Mouse (Mus musculus): ENCODE data around the gene Olfr331. TPM values are rescaled to one million over a fixed set of nuclear protein-coding genes. Genes with fewer than 3 reads are reported as not detected.

Gene Olfr331
- polyA plus RNA-seq, 1 experiment from 2014 or later, result not detected

DNA sequence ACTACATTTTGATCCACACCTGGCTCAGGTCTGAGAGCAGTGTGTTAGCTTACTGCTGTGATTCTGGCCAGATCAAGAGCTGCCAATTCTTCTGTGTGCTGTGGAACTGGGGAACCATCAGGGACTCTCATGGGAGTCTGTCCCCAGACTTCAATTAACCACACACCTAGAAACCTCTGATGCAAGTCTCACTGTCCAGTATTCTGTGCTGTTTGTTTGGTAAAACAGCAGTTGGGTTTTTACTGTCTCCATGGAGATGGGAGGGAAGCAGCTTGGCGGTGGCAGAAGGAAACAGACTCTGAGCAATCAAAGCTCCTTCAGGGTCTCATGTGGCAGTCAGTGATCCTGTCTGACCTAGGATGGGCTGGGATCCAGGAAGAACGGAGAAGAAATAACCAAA is 9.9 kb downstream of the Olfr331 start, which contains the start of gene Olfr332:
TSS of gene Olfr332 (minus strand) at position 101 of the 400 bp plus-strand sequence.
- Histone ChIP-seq H3K4me1 (ENCODE audit: control insufficient read depth in 2 of 2, insufficient read depth in 2 of 2, low read length in 2 of 2) (no peaks in the 10 kb centered on the region), H3K9me3 (ENCODE audit: control insufficient read depth, low read length) (no peaks in the 10 kb centered on the region), H3K9ac (ENCODE audit: low read length) (no peak within 1 kb of the TSS), H3K4me3 (ENCODE audit: control insufficient read depth in 1 of 2, insufficient read depth in 1 of 2, low read depth in 1 of 2, low read length in 2 of 2) (no peak within 1 kb of the TSS), H3K27ac (replicated peaks in 1 of 2; ENCODE audit: control insufficient read depth in 1 of 2, insufficient read depth in 1 of 2, low read depth in 2 of 2, low read length in 2 of 2) (no peak within 1 kb of the TSS), H3K27me3 (ENCODE audit: control insufficient read depth, insufficient read depth, low read length) (no peaks in the 10 kb centered on the region), H3K4me2 (ENCODE audit: low read length) (no peak within 1 kb of the TSS), H3K36me3 (ENCODE audit: control insufficient read depth, insufficient read depth, low read length) (no peaks in the 10 kb centered on the region)
- ATAC-seq (ENCODE audit: insufficient number of reproducible peaks, insufficient read depth, low FRiP score, low read depth), result no peak
- 63% methylated on average over 2 of the region's 2 CpGs for WGBS

DNA sequence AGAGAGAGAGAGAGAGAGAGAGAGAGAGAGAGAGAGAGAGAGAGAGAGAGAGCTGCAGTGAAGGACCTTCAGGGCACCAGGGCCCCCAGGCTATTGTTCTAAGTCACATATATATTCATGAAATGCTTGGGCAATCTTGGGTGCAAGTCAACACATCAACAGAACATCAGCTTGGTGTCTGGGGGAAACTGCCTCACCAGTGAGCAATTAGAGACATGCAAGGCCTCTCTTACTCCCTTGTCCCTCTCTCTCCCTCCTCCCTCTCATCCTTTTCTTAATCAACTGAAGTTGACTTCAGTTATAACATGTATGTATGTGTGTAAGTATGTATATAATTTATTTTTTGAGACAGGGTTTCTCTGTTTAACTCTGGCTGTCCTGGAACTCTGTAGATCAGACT is 40.2 kb downstream of the Olfr331 start, which contains the start of gene Olfr30:
TSS of gene Olfr30 (minus strand) at position 101 of the 400 bp plus-strand sequence.
- H3K27me3 ChIP-seq (ENCODE audit: control insufficient read depth, insufficient read depth, low read length), result no peaks in the 10 kb centered on the region
- H3K27ac ChIP-seq (replicated peaks in 1 of 2; ENCODE audit: control insufficient read depth in 1 of 2, insufficient read depth in 1 of 2, low read depth in 2 of 2, low read length in 2 of 2), result no peak within 1 kb of the TSS
- H3K4me1 ChIP-seq (ENCODE audit: control insufficient read depth in 2 of 2, insufficient read depth in 2 of 2, low read length in 2 of 2), result no peaks in the 10 kb centered on the region
- H3K36me3 ChIP-seq (ENCODE audit: control insufficient read depth, insufficient read depth, low read length), result no peaks in the 10 kb centered on the region
- no peak within 1 kb of the TSS for H3K4me2 ChIP-seq (ENCODE audit: low read length)
- ATAC-seq (ENCODE audit: insufficient number of reproducible peaks, insufficient read depth, low FRiP score, low read depth), result no peak
- no peak within 1 kb of the TSS for H3K9ac ChIP-seq (ENCODE audit: low read length)
- H3K4me3 ChIP-seq (ENCODE audit: control insufficient read depth in 1 of 2, insufficient read depth in 1 of 2, low read depth in 1 of 2, low read length in 2 of 2), result no peak within 1 kb of the TSS
- H3K9me3 ChIP-seq (ENCODE audit: control insufficient read depth, low read length), result no peaks in the 10 kb centered on the region

DNA sequence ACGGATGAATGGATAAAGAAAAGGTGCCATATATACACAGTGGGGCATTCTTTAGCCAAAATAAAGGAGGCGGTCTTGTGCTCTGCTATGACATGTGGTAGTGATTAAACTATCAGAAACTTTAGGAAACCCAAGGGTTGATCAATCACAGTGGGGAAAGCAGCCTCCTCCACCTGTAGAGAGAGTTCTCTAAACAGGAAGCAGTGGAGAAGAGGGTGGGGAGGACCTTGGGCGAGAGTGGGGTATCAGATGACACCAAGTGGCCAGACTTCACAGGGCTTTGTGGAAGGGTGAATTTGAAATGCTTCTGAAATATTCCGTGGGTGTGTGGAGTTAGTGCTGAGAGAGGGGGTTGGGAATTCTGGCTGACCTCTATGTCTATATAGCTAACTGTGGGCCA is 48.8 kb downstream of the Olfr331 start:
- 0 out of 2 replicates have a peak, but pooled peaks cover 4% of the 10 kb centered on the region for H3K9me3 ChIP-seq (ENCODE audit: control insufficient read depth, low read length)

DNA sequence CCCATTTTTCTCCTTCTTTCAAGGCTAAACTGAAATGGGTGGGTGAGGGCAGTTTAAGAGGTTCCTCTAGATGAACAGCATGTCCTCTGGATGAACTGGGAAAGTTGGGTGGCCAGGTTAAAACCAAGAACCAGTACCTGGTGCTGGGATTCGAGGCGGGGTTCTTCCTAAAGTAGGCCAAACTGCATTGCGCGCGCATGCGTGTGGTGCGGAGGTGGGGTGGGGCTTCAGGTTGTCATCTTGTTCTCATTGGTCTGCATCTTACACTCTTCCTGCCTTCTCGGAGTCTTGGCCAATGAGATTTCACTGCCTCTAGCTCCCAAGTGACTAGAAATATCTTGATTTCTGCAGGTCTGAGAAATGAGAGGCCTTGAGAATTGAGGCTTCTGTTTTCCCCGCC is 49.6 kb downstream of the Olfr331 start, which contains the start of gene Lypd9:
TSS of gene Lypd9 (minus strand) at position 165 of the 400 bp plus-strand sequence.
- 93% methylated on average over 9 of the region's 9 CpGs for WGBS
- Histone ChIP-seq H3K9me3 (ENCODE audit: control insufficient read depth, low read length) (0 out of 2 replicates have a peak, but pooled peaks cover 7% of the 10 kb centered on the region), H3K36me3 (ENCODE audit: control insufficient read depth, insufficient read depth, low read length) (no peaks in the 10 kb centered on the region), H3K27ac (replicated peaks in 1 of 2; ENCODE audit: control insufficient read depth in 1 of 2, insufficient read depth in 1 of 2, low read depth in 2 of 2, low read length in 2 of 2) (no peak within 1 kb of the TSS), H3K4me1 (ENCODE audit: control insufficient read depth in 2 of 2, insufficient read depth in 2 of 2, low read length in 2 of 2) (no peaks in the 10 kb centered on the region), H3K27me3 (ENCODE audit: control insufficient read depth, insufficient read depth, low read length) (no peaks in the 10 kb centered on the region), H3K4me2 (ENCODE audit: low read length) (no peak within 1 kb of the TSS), H3K4me3 (ENCODE audit: control insufficient read depth in 1 of 2, insufficient read depth in 1 of 2, low read depth in 1 of 2, low read length in 2 of 2) (no peak within 1 kb of the TSS), H3K9ac (ENCODE audit: low read length) (no peak within 1 kb of the TSS)
- no peak for ATAC-seq (ENCODE audit: insufficient number of reproducible peaks, insufficient read depth, low FRiP score, low read depth)

More for the DNA sequence above, 48.8 kb downstream of the Olfr331 start:
- no peaks in the 10 kb centered on the region for H3K36me3 ChIP-seq (ENCODE audit: control insufficient read depth, insufficient read depth, low read length)
- no peaks in the 10 kb centered on the region for H3K4me1 ChIP-seq (ENCODE audit: control insufficient read depth in 2 of 2, insufficient read depth in 2 of 2, low read length in 2 of 2)
- H3K27me3 ChIP-seq (ENCODE audit: control insufficient read depth, insufficient read depth, low read length), result no peaks in the 10 kb centered on the region
- 49% methylated on average over 4 of the region's 4 CpGs for WGBS
- no peak for ATAC-seq (ENCODE audit: insufficient number of reproducible peaks, insufficient read depth, low FRiP score, low read depth)
- H3K9ac ChIP-seq (ENCODE audit: low read length), result no peak overlapping the region
- no peak overlapping the region for H3K4me2 ChIP-seq (ENCODE audit: low read length)
- no peak overlapping the region for H3K27ac ChIP-seq (replicated peaks in 1 of 2; ENCODE audit: control insufficient read depth in 1 of 2, insufficient read depth in 1 of 2, low read depth in 2 of 2, low read length in 2 of 2)
- no peak overlapping the region for H3K4me3 ChIP-seq (ENCODE audit: control insufficient read depth in 1 of 2, insufficient read depth in 1 of 2, low read depth in 1 of 2, low read length in 2 of 2)

Other genes with a start within 250 kb of the Olfr331 start
- not detected in 2 replicates for gene 4930438A08Rik, start 227.8 kb downstream of the Olfr331 start, polyA plus RNA-seq (2014; fragmentation: Nextera tagmentation; extraction: Ambion mirVana)
- gene Zfp692, start 195.5 kb downstream of the Olfr331 start, polyA plus RNA-seq (2014; fragmentation: Nextera tagmentation; extraction: Ambion mirVana), result 6.9 and 7.6 TPM in 2 replicates
- 33.9 and 38.4 TPM in 2 replicates for gene Zfp672, start 172.2 kb downstream of the Olfr331 start, polyA plus RNA-seq (2014; fragmentation: Nextera tagmentation; extraction: Ambion mirVana)
- 19.2 and 19.5 TPM in 2 replicates for gene Sh3bp5l, start 171.8 kb downstream of the Olfr331 start, polyA plus RNA-seq (2014; fragmentation: Nextera tagmentation; extraction: Ambion mirVana)
- gene Lypd8, start 123.5 kb downstream of the Olfr331 start, polyA plus RNA-seq (2014; fragmentation: Nextera tagmentation; extraction: Ambion mirVana), result not detected in 2 replicates
- not detected in 2 replicates for gene 1810065E05Rik, start 81.5 kb downstream of the Olfr331 start, polyA plus RNA-seq (2014; fragmentation: Nextera tagmentation; extraction: Ambion mirVana)
- not detected in 2 replicates for gene Gm12253, start 70.0 kb downstream of the Olfr331 start, polyA plus RNA-seq (2014; fragmentation: Nextera tagmentation; extraction: Ambion mirVana)
- not detected in 2 replicates for gene Lypd9, start 49.6 kb downstream of the Olfr331 start, polyA plus RNA-seq (2014; fragmentation: Nextera tagmentation; extraction: Ambion mirVana)
- gene Olfr30, start 40.3 kb downstream of the Olfr331 start, polyA plus RNA-seq (2014; fragmentation: Nextera tagmentation; extraction: Ambion mirVana), result not detected in 2 replicates
- gene Olfr332, start 10.0 kb downstream of the Olfr331 start, polyA plus RNA-seq (2014; fragmentation: Nextera tagmentation; extraction: Ambion mirVana), result not detected in 2 replicates
- gene Olfr330, start 32.3 kb upstream of the Olfr331 start, polyA plus RNA-seq (2014; fragmentation: Nextera tagmentation; extraction: Ambion mirVana), result not detected in 2 replicates
- gene Olfr329-ps, start 43.9 kb upstream of the Olfr331 start, polyA plus RNA-seq (2014; fragmentation: Nextera tagmentation; extraction: Ambion mirVana), result not detected in 2 replicates
- gene Olfr328, start 53.1 kb upstream of the Olfr331 start, polyA plus RNA-seq (2014; fragmentation: Nextera tagmentation; extraction: Ambion mirVana), result not detected in 2 replicates
- gene Olfr224, start 68.0 kb upstream of the Olfr331 start, polyA plus RNA-seq (2014; fragmentation: Nextera tagmentation; extraction: Ambion mirVana), result not detected in 2 replicates
- not detected in 2 replicates for gene Olfr325, start 75.2 kb upstream of the Olfr331 start, polyA plus RNA-seq (2014; fragmentation: Nextera tagmentation; extraction: Ambion mirVana)
- gene Olfr324, start 92.5 kb upstream of the Olfr331 start, polyA plus RNA-seq (2014; fragmentation: Nextera tagmentation; extraction: Ambion mirVana), result not detected in 2 replicates
- not detected in 2 replicates for gene 2210407C18Rik, start 113.5 kb upstream of the Olfr331 start, polyA plus RNA-seq (2014; fragmentation: Nextera tagmentation; extraction: Ambion mirVana)
- not detected in 2 replicates for gene Olfr323, start 127.9 kb upstream of the Olfr331 start, polyA plus RNA-seq (2014; fragmentation: Nextera tagmentation; extraction: Ambion mirVana)
- 0.15 TPM in 1 of 2 replicates, not detected in the other for gene Trim58, start 137.9 kb upstream of the Olfr331 start, polyA plus RNA-seq (2014; fragmentation: Nextera tagmentation; extraction: Ambion mirVana)
- gene Olfr322, start 156.2 kb upstream of the Olfr331 start, polyA plus RNA-seq (2014; fragmentation: Nextera tagmentation; extraction: Ambion mirVana), result not detected in 2 replicates
- gene Olfr320, start 178.5 kb upstream of the Olfr331 start, polyA plus RNA-seq (2014; fragmentation: Nextera tagmentation; extraction: Ambion mirVana), result not detected in 2 replicates
- gene Olfr319, start 196.6 kb upstream of the Olfr331 start, polyA plus RNA-seq (2014; fragmentation: Nextera tagmentation; extraction: Ambion mirVana), result not detected in 2 replicates
- not detected in 2 replicates for gene Olfr318, start 221.4 kb upstream of the Olfr331 start, polyA plus RNA-seq (2014; fragmentation: Nextera tagmentation; extraction: Ambion mirVana)
- not detected in 2 replicates for gene Olfr317, start 236.6 kb upstream of the Olfr331 start, polyA plus RNA-seq (2014; fragmentation: Nextera tagmentation; extraction: Ambion mirVana)